ENCODE assay signal across 21 mouse cellular contexts in the genomic region with DNA sequence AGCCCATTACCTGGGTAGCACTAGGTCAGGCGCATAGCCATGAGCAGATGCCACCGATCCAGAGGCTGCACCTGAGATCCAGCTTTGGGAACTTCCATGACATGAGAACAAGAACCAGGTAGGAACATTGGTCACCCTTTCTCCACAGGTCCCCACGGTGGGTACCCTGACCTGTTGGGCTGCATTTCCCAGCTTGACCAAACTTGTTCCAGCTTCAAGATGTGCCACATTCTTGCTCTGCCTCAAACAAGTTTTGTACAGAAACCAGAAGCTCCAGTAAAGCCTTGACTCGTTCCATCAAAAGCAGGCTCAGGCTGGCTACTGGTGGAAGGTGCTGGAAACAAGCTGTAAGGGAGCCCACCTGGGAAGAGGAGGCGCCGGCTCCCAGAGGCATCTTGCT. TPM values are rescaled to one million over a fixed set of nuclear protein-coding genes. Genes with fewer than 3 reads are reported as not detected.
DNase-seq lines count a peak whose midpoint lies in the region; ATAC-seq and TF ChIP-seq lines count a peak whose summit lies in the region.
"Had no signal": no experiment of that assay in that cellular context is flagged by ENCODE, and none has a peak within 500 bp of the region (broad histone marks: within the 10 kb centered on the region; RNA-seq: fewer than 3 reads in every experiment).

No protein-coding gene starts in this region.

- H3K9ac ChIP-seq in embryonic facial prominence, embryonic 13.5 days: no peak overlapping the region
- H3K9ac ChIP-seq in stomach, postnatal 0 days (ENCODE audit: low read length): no peak overlapping the region
- H3K9ac ChIP-seq: embryonic facial prominence, embryonic 12.5 days; heart, embryonic 12.5 days; hindbrain, embryonic 14.5 days had no signal

- no peaks in the 10 kb centered on the region for H3K9me3 ChIP-seq in embryonic facial prominence, embryonic 10.5 days
- no peaks in the 10 kb centered on the region for H3K9me3 ChIP-seq in embryonic facial prominence, embryonic 13.5 days
- no peaks in the 10 kb centered on the region for H3K9me3 ChIP-seq in stomach, postnatal 0 days (ENCODE audit: control insufficient read depth, low read length)
- H3K9me3 ChIP-seq: embryonic facial prominence, embryonic 12.5 days; forebrain, embryonic 10.5 days; heart, embryonic 12.5 days; hindbrain, embryonic 10.5 days had no signal

- no peak for TF ChIP-seq POLR2A in thymus, adult 2 months (IDR thresholded peaks at IDR 0.05; ENCODE audit: control insufficient read depth, extremely low read depth, insufficient read depth, low read length, poor library complexity)

- DNase-seq in embryonic facial prominence, embryonic 10.5 days (ENCODE audit: low spot score): peak; percentile 24
- DNase-seq in stomach, postnatal 0 days (ENCODE audit: low spot score): no peak
- peak; percentile 75 to 79 for DNase-seq in urinary bladder, postnatal 36 days (ENCODE audit: low spot score in 2 of 2)
- DNase-seq in thymus, adult 2 months: no peak
- no peak for DNase-seq in layer of hippocampus, adult 18-20 months (ENCODE audit: low spot score in 2 of 2)
- DNase-seq: adrenal gland, adult 8-10 months; adrenal gland, postnatal 36 days; cerebellum, adult 11 months; cerebellum, adult 8-10 months; cerebellum, postnatal 14 days; embryo, embryonic 11 days; gastrocnemius, postnatal 10 days had no signal

- H3K27me3 ChIP-seq in embryonic facial prominence, embryonic 10.5 days (replicated peaks; ENCODE audit: low read depth, poor library complexity, severe bottlenecking): peaks cover 3% of the 10 kb centered on the region; the same call in 1 of the 2 replicates
- H3K27me3 ChIP-seq in embryonic facial prominence, embryonic 13.5 days: 0 out of 2 replicates have a peak, but pooled peaks cover 9% of the 10 kb centered on the region
- no peaks in the 10 kb centered on the region for H3K27me3 ChIP-seq in stomach, postnatal 0 days (ENCODE audit: control insufficient read depth, insufficient read depth, low read length)
- no peaks in the 10 kb centered on the region for H3K27me3 ChIP-seq in thymus, adult 2 months (ENCODE audit: control insufficient read depth, insufficient read depth, low read length)
- H3K27me3 ChIP-seq: embryonic facial prominence, embryonic 12.5 days had no signal

- H3K4me3 ChIP-seq in embryonic facial prominence, embryonic 10.5 days: no peak overlapping the region
- no peak overlapping the region for H3K4me3 ChIP-seq in embryonic facial prominence, embryonic 13.5 days
- H3K4me3 ChIP-seq in stomach, postnatal 0 days (ENCODE audit: low read depth, low read length): no peak overlapping the region
- no peak overlapping the region for H3K4me3 ChIP-seq in thymus, adult 2 months (ENCODE audit: control insufficient read depth, insufficient read depth, low read length)
- H3K4me3 ChIP-seq: embryonic facial prominence, embryonic 12.5 days; erythroblast, embryonic 14.5 days; forebrain, embryonic 10.5 days; heart, embryonic 12.5 days; hindbrain, embryonic 10.5 days had no signal

- ATAC-seq in embryonic facial prominence, embryonic 13.5 days (ENCODE audit: insufficient number of reproducible peaks, insufficient read depth, low FRiP score, low TSS enrichment, low read depth): no peak
- ATAC-seq in stomach, postnatal 0 days (ENCODE audit: low FRiP score, low TSS enrichment): no peak
- ATAC-seq: forebrain, embryonic 14.5 days had no signal

- H3K36me3 ChIP-seq in embryonic facial prominence, embryonic 10.5 days (replicated peaks): no peaks in the 10 kb centered on the region
- no peaks in the 10 kb centered on the region for H3K36me3 ChIP-seq in embryonic facial prominence, embryonic 13.5 days
- no peaks in the 10 kb centered on the region for H3K36me3 ChIP-seq in stomach, postnatal 0 days (ENCODE audit: control insufficient read depth, insufficient read depth, low read length)
- no peaks in the 10 kb centered on the region for H3K36me3 ChIP-seq in thymus, adult 2 months (ENCODE audit: control insufficient read depth, insufficient read depth, low read length)
- H3K36me3 ChIP-seq: embryonic facial prominence, embryonic 12.5 days; forebrain, embryonic 10.5 days; heart, embryonic 12.5 days; hindbrain, embryonic 10.5 days had no signal

- H3K27ac ChIP-seq in embryonic facial prominence, embryonic 10.5 days (replicated peaks): no peak overlapping the region
- peak overlapping the region; percentile 11; the same call in 1 of the 2 replicates for H3K27ac ChIP-seq in embryonic facial prominence, embryonic 13.5 days
- peak overlapping the region; percentile 70 for H3K27ac ChIP-seq in stomach, postnatal 0 days (replicated peaks)
- no peak overlapping the region for H3K27ac ChIP-seq in thymus, adult 2 months (ENCODE audit: control insufficient read depth, insufficient read depth, low read length)
- H3K27ac ChIP-seq: embryonic facial prominence, embryonic 12.5 days; forebrain, embryonic 10.5 days; hindbrain, embryonic 10.5 days; hindbrain, embryonic 14.5 days had no signal

- peak; percentile 91 for TF ChIP-seq EP300 in stomach, postnatal 0 days (optimal IDR thresholded peaks at IDR 0.05)

- H3K4me2 ChIP-seq in embryonic facial prominence, embryonic 13.5 days: no peak overlapping the region
- H3K4me2 ChIP-seq in stomach, postnatal 0 days (replicated peaks; ENCODE audit: low read depth): no peak overlapping the region
- H3K4me2 ChIP-seq: embryonic facial prominence, embryonic 12.5 days; heart, embryonic 12.5 days; hindbrain, embryonic 14.5 days had no signal

- peaks cover 18% of the 10 kb centered on the region for H3K4me1 ChIP-seq in embryonic facial prominence, embryonic 10.5 days
- peaks cover 16% of the 10 kb centered on the region for H3K4me1 ChIP-seq in embryonic facial prominence, embryonic 13.5 days
- H3K4me1 ChIP-seq in stomach, postnatal 0 days (replicated peaks; ENCODE audit: control insufficient read depth, insufficient read depth): no peaks in the 10 kb centered on the region
- H3K4me1 ChIP-seq in thymus, adult 2 months (replicated peaks; ENCODE audit: control insufficient read depth, insufficient read depth, low read length): no peaks in the 10 kb centered on the region; the same call in 1 of the 2 replicates

- 86% methylated on average over 6 of the region's 6 CpGs for WGBS in embryonic facial prominence, embryonic 10.5 days
- 76% methylated on average over 6 of the region's 6 CpGs for WGBS in embryonic facial prominence, embryonic 13.5 days
- 67% methylated on average over 6 of the region's 6 CpGs for WGBS in stomach, postnatal 0 days
- 92% methylated on average over 6 of the region's 6 CpGs for WGBS in thymus, adult 2 months

- TF ChIP-seq CTCF in stomach, postnatal 0 days (IDR thresholded peaks at IDR 0.05; ENCODE audit: low read depth): no peak
- no peak for TF ChIP-seq CTCF in thymus, adult 2 months (IDR thresholded peaks at IDR 0.05; ENCODE audit: borderline replicate concordance, control insufficient read depth, extremely low read depth, insufficient read depth, low read length, poor library complexity)

RNA-seq across cellular contexts. Expression of a gene that starts 29.9 kb away (rescaled TPM):
- 9.7 and 10.2 TPM in 2 replicates for polyA plus RNA-seq in embryonic facial prominence, embryonic 10.5 days (2016; fragmentation: Nextera tagmentation; extraction: Ambion mirVana)
- 4.2 and 5.4 TPM in 2 replicates for polyA plus RNA-seq in embryonic facial prominence, embryonic 13.5 days (2015; fragmentation: Nextera tagmentation; extraction: Ambion mirVana)
- 4.1 and 5.0 TPM in 2 replicates for polyA plus RNA-seq in stomach, postnatal 0 days (2015; fragmentation: Nextera tagmentation; extraction: Ambion mirVana)
- polyA plus RNA-seq in thymus, adult 2 months (2012; rRNA removed): 51.8 and 59.6 TPM in 2 replicates
- 100 to 1,000 TPM; 141 to 158 TPM for total RNA-seq in layer of hippocampus, adult 18-20 months (2021)
- total RNA-seq: common myeloid progenitor, adult 5-6 weeks had no signal
- polyA plus RNA-seq: erythroblast, embryonic 14.5 days had no signal

Comparison
In these comparisons a context has a peak if more than half of its experiments do, and no peak if none do; other contexts are left out.
1. H3K27ac ChIP-seq: peak in embryonic facial prominence, embryonic 13.5 days (single experiment) and stomach, postnatal 0 days (single experiment); none in embryonic facial prominence, embryonic 10.5 days (single experiment) and thymus, adult 2 months (single experiment).
2. DNase-seq: peak in embryonic facial prominence, embryonic 10.5 days (single experiment) and urinary bladder, postnatal 36 days (2 of 2); none in stomach, postnatal 0 days (single experiment), thymus, adult 2 months (single experiment) and layer of hippocampus, adult 18-20 months (0 of 2).